Mouse (Mus musculus) midbrain, embryonic 16.5 days (tissue): ENCODE data around the gene Nr1h2. TPM values are rescaled to one million over a fixed set of nuclear protein-coding genes. Genes with fewer than 3 reads are reported as not detected.

ENCODE experiments used
- ATAC-seq: fragments of 200-750 bp; cut with Nextera tagmentation; 2 replicates; pipeline ENCODE4 v1.8.0; 2017; ENCODE audit warnings: moderate TSS enrichment
- H3K27ac ChIP-seq: fragments of 300-500 bp; sonication (generic); 2 replicates; pipeline ENCODE4 v1.5.1; 2014; ENCODE audit warnings: mild to moderate bottlenecking, low read length, mixed read lengths
- H3K27me3 ChIP-seq: fragments of 300-500 bp; sonication (generic); 2 replicates; pipeline ENCODE4 v1.6.1; 2014; ENCODE audit warnings: low read depth, low read length, mixed read lengths; ENCODE audit not compliant: control insufficient read depth, insufficient read depth
- H3K36me3 ChIP-seq: fragments of 300-500 bp; sonication (generic); 2 replicates; pipeline ENCODE4 v1.6.1; 2014; ENCODE audit warnings: mild to moderate bottlenecking, low read length, moderate library complexity, mixed read lengths; ENCODE audit not compliant: control insufficient read depth, insufficient read depth
- H3K4me1 ChIP-seq: fragments of 300-500 bp; sonication (generic); 2 replicates; pipeline ENCODE4 v1.6.1; 2014; ENCODE audit warnings: mild to moderate bottlenecking, low read length, mixed read lengths; ENCODE audit not compliant: control insufficient read depth, insufficient read depth
- H3K4me2 ChIP-seq: fragments of 300-500 bp; sonication (generic); 2 replicates; pipeline ENCODE4 v1.6.1; 2014; ENCODE audit warnings: mild to moderate bottlenecking, low read length, mixed read lengths
- H3K4me3 ChIP-seq: fragments of 300-500 bp; sonication (generic); 2 replicates; pipeline ENCODE4 v1.5.1; 2014; ENCODE audit warnings: low read depth, mild to moderate bottlenecking, low read length, moderate library complexity, mixed read lengths
- H3K9ac ChIP-seq: fragments of 300-500 bp; sonication (generic); 2 replicates; pipeline ENCODE4 v1.6.1; 2014; ENCODE audit warnings: low read depth, low read length, mixed read lengths
- H3K9me3 ChIP-seq: fragments of 300-500 bp; sonication (generic); replicated peaks from 2 replicates; pipeline ENCODE4 v1.6.1; 2014; ENCODE audit warnings: mild to moderate bottlenecking, low read length, mixed read lengths; ENCODE audit not compliant: control insufficient read depth, poor library complexity, severe bottlenecking
- WGBS: fragments of 180-500 bp; shearing (Covaris S2); extraction: QIAGEN DNeasy Blood & Tissue Kit; methylation state at CpG from one replicate; pipeline ENCODE4 v1.1.7; 2014; 5-methylcytosine and 5-hydroxymethylcytosine counted together
- polyA plus RNA-seq: library from polyadenylated mRNA; unstranded; fragments of >200 nt; fragmentation: Nextera tagmentation; extraction: Ambion mirVana; gene quantifications from 2 replicates; pipeline ENCODE4 v1.2.1, GENCODE M21; 2015

Nr1h2 gene
- polyA plus RNA-seq, 1 experiment from 2014 or later: 58.1 TPM

DNA sequence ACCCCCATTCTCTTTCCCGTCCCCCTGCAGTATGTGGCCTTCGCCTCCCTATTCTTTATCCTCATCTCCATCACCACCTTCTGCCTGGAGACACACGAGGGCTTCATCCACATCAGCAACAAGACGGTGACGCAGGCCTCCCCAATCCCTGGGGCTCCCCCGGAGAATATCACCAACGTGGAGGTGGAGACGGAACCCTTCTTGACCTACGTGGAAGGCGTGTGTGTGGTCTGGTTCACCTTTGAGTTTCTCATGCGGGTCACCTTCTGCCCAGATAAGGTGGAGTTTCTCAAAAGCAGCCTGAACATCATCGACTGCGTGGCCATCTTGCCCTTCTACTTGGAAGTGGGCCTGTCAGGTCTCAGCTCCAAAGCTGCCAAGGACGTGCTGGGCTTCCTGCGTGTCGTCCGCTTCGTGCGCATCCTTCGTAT lies 41.4 kb upstream of the Nr1h2 start:
- no peak overlapping the region for H3K27ac ChIP-seq
- H3K4me1 ChIP-seq: peaks cover 29% of the 10 kb centered on the region
- peaks cover 3% of the 10 kb centered on the region; the same call in 1 of the 2 replicates for H3K36me3 ChIP-seq
- no peak for ATAC-seq
- H3K9ac ChIP-seq: no peak overlapping the region
- 96% methylated on average over 20 of the region's 20 CpGs for WGBS
- no peaks in the 10 kb centered on the region for H3K9me3 ChIP-seq
- H3K4me2 ChIP-seq: no peak overlapping the region
- H3K4me3 ChIP-seq: no peak overlapping the region
- H3K27me3 ChIP-seq: peaks cover 5% of the 10 kb centered on the region

DNA sequence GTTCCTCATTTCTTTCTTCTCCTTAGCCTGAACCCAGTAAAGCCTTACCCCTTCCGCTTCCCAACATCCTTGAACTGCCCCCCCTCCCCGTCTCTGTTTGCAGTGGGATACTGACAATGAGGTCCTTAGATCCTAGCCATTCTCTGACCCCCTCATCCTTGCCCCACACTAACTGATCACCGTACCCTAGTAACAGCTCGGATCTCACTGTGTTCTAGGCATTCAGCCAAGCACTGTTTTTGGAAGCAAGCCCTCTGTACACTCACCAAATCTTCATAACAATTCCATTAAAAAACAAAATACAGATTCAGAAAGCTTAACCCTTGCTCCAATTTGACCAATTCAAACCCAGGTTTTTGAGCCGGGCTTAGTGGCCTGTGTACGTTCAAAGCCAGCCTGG lies 40.5 kb upstream of the Nr1h2 start:
- H3K27ac ChIP-seq: peak overlapping the region; percentile 37
- peak overlapping the region; percentile 64 for H3K4me3 ChIP-seq
- peaks cover 36% of the 10 kb centered on the region for H3K4me1 ChIP-seq
- peaks cover 5% of the 10 kb centered on the region for H3K27me3 ChIP-seq
- peaks cover 3% of the 10 kb centered on the region; the same call in 1 of the 2 replicates for H3K36me3 ChIP-seq
- peak overlapping the region; percentile 86 for H3K4me2 ChIP-seq
- ATAC-seq: peak; percentile 3
- H3K9me3 ChIP-seq: no peaks in the 10 kb centered on the region
- peak overlapping the region; percentile 49 for H3K9ac ChIP-seq
- 35% methylated on average over 6 of the region's 6 CpGs for WGBS

DNA sequence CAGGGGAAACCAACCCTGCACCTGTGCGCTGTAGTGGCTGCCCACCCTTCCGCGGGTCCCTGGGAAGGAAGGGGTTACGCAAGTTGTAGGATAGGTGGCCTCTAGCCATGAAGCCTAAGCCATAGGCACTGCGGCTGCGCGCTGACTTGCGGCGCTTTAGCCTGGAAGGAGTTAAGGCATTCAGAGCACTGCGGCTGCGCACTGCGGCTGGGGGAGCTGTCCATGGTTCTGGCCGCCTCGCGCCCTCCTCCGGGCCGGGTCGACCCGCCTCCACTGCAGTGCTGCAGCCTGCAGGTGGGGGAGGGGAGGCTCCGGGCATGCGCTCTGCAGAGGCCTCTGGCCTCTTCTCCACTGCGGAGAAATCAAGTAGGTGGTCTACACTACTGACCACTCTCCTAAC lies 40.0 kb upstream of the Nr1h2 start:
- WGBS: under 1% methylated on average over 22 of the region's 22 CpGs
- peaks cover 36% of the 10 kb centered on the region for H3K4me1 ChIP-seq
- ATAC-seq: peak; percentile 64

DNA sequence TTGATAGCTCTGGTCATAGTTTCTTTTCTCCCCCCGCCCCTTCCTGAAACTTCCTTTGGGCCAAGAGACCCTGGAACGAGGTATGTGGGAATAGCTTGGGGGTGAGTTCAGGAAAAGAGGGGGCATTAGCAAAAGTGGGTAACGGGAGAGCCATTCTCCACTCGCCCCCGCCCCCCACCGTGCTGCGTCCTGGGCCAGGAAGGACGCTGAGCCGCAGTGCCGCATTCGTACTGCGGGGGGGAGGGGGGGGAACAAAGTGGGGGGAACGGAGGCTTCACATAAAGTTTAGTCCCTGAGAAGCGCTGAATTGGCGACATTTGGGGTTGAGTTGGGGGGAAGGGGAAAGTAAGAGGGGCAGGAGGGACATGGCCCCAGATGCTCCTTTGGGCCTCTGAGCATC lies 39.3 kb upstream of the Nr1h2 start:
- Histone ChIP-seq H3K9me3 (no peaks in the 10 kb centered on the region), H3K27me3 (peaks cover 5% of the 10 kb centered on the region), H3K4me2 (peak overlapping the region; percentile 86), H3K4me1 (peaks cover 41% of the 10 kb centered on the region), H3K9ac (no peak overlapping the region; the same call in 1 of the 2 replicates), H3K36me3 (peaks cover 3% of the 10 kb centered on the region; the same call in 1 of the 2 replicates), H3K4me3 (peak overlapping the region; percentile 64), H3K27ac (no peak overlapping the region)
- ATAC-seq: no peak
- WGBS: 3% methylated on average over 15 of the region's 15 CpGs

More for the DNA sequence above, 40.0 kb upstream of the Nr1h2 start:
- peak overlapping the region; percentile 49 for H3K9ac ChIP-seq
- H3K9me3 ChIP-seq: no peaks in the 10 kb centered on the region
- H3K27ac ChIP-seq: peak overlapping the region; percentile 37
- peaks cover 5% of the 10 kb centered on the region for H3K27me3 ChIP-seq
- H3K4me3 ChIP-seq: peak overlapping the region; percentile 64
- H3K36me3 ChIP-seq: peaks cover 3% of the 10 kb centered on the region; the same call in 1 of the 2 replicates
- peak overlapping the region; percentile 86 for H3K4me2 ChIP-seq

DNA sequence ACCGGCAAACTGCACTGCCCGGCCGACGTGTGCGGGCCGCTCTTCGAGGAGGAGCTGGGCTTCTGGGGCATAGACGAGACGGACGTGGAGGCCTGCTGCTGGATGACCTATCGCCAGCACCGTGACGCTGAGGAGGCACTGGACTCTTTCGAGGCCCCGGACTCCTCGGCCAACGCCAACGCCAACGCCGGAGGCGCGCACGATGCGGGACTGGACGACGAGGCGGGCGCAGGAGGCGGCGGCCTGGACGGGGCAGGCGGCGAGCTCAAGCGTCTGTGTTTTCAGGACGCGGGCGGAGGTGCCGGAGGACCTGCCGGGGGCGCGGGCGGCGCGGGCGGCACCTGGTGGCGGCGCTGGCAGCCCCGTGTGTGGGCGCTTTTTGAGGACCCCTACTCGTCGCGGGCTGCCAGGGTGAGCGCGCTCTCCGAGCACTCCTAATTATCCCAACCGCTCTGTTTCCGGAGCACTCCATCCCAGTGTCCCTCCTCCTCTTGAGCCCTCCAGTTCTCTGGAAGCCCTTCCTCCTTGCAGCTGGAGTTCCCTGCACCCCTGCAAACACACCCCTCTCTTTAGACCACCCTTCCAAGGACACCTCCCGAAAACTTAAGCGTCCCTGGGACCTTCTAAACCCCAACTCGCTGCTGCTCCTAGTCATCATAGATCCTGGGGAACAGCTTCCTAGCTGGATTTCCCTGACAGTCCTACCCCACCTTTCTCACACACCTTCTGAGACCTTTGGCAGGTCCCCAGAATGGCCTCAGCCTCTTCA lies 37.8 kb upstream of the Nr1h2 start:
- peak overlapping the region; percentile 64 for H3K4me3 ChIP-seq
- WGBS: under 1% methylated on average over 44 of the region's 60 CpGs
- H3K4me1 ChIP-seq: peaks cover 47% of the 10 kb centered on the region
- peak overlapping the region; percentile 80; the same call in 1 of the 2 replicates for H3K27ac ChIP-seq
- no peaks in the 10 kb centered on the region for H3K9me3 ChIP-seq
- ATAC-seq: no peak
- H3K27me3 ChIP-seq: peaks cover 5% of the 10 kb centered on the region
- peak overlapping the region; percentile 75 for H3K9ac ChIP-seq
- peak overlapping the region; percentile 86 for H3K4me2 ChIP-seq
- H3K36me3 ChIP-seq: peaks cover 3% of the 10 kb centered on the region; the same call in 1 of the 2 replicates

DNA sequence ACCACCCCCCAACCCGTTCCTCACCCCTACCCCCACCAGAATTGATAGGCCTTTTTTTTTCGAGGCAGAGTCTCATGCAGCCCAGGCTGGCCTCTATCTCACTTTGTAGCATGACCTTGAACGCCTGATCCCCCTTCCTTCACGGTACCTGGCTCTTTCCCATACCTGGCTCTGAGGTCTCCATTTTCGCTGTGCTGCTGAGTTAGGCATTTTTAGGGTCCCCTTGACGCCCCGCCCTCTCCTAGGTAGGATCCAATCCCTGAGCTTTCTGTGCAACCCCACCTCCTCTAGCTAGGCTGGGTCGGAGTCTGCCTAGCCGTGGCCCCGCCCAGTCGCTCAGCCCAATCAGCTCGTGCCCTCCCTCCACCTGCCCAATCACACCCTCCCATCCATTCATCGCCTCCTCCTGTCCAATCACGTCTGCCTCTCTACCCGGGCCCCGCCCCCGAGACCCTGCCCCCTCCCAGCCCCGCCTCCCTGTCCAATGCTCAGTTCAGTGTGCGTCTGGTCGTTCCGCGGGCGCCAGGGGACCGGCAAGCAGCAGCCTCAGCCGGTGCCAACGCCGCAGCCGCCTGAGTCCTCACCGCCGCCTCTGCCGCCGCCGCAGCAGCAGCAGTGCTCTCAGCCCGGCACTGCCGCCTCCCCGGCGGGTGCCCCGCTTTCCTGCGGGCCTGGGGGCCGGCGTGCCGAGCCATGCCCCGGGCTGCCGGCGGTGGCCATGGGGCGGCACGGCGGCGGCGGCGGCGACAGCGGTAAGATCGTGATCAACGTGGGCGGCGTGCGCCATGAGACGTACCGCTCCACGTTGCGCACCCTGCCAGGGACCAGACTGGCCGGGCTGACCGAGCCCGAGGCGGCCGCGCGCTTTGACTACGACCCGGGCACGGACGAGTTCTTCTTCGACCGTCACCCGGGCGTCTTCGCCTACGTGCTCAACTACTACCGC lies 36.9 kb upstream of the Nr1h2 start, which contains the start of gene Kcnc3:
Gene Kcnc3, plus strand, starts transcription at position 263 of the 946 bp plus-strand sequence.
- no peaks in the 10 kb centered on the region; the same call in 1 of the 2 replicates for H3K36me3 ChIP-seq
- H3K4me1 ChIP-seq: peaks cover 47% of the 10 kb centered on the region
- peaks cover 5% of the 10 kb centered on the region for H3K27me3 ChIP-seq
- H3K9me3 ChIP-seq: no peaks in the 10 kb centered on the region
- H3K9ac ChIP-seq: peak within 1 kb of the TSS; percentile 75
- peak within 1 kb of the TSS; percentile 80 for H3K27ac ChIP-seq
- peak within 1 kb of the TSS; percentile 64 for H3K4me3 ChIP-seq
- ATAC-seq: peak; percentile 90
- under 1% methylated on average over 74 of the region's 80 CpGs for WGBS
- peak within 1 kb of the TSS; percentile 86 for H3K4me2 ChIP-seq

DNA sequence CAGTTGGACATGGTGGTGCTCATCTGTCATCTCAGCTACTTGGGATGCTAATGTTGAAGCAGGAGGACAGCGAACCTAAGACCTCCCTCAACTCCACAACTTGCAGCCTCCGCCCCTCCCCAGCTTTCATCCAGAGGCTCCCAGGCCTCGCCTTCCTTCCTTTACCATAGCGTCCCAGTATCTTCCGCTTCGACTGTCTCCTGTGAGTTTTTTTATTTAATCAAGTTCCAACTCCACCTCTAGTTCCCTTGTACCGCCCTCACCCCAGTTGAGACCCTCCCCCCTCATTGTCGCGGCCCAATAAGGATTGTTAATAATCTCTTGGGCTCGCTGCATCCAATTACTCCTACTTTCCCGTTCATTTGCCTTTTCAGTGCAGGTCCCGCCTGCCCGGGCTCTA lies 36.2 kb upstream of the Nr1h2 start:
- H3K4me2 ChIP-seq: peak overlapping the region; percentile 86
- ATAC-seq: no peak
- H3K4me3 ChIP-seq: peak overlapping the region; percentile 64
- H3K27me3 ChIP-seq: peaks cover 5% of the 10 kb centered on the region
- WGBS: 1% methylated on average over 13 of the region's 13 CpGs
- H3K4me1 ChIP-seq: peaks cover 47% of the 10 kb centered on the region
- peak overlapping the region; percentile 0; the same call in 1 of the 2 replicates for H3K9ac ChIP-seq
- H3K36me3 ChIP-seq: no peaks in the 10 kb centered on the region
- H3K9me3 ChIP-seq: no peaks in the 10 kb centered on the region
- H3K27ac ChIP-seq: peak overlapping the region; percentile 60

DNA sequence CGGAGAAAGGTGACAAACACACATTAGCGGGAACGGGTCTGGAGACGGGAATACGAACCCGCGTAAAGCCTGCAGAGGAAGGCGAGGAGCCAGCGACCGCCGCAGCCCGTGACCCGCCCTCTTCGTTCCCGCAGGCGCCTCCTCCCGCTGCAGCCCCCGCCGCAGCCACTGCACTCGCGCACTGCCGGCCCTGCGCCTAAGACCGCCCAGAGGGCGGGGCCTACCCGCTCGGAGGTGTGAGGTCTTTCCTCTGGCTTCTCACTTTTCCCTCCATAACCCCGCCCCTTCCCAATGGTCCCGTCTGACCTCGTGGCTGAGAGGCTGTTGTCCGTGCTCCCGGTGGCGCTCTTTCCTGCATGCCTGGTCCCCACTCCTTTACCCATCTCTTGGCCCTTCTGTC lies 35.4 kb upstream of the Nr1h2 start:
- Histone ChIP-seq H3K27me3 (peaks cover 5% of the 10 kb centered on the region), H3K9me3 (no peaks in the 10 kb centered on the region), H3K9ac (peak overlapping the region; percentile 47), H3K27ac (peak overlapping the region; percentile 60), H3K4me2 (peak overlapping the region; percentile 86), H3K4me1 (peaks cover 40% of the 10 kb centered on the region), H3K36me3 (no peaks in the 10 kb centered on the region), H3K4me3 (peak overlapping the region; percentile 64)
- peak; percentile 31 for ATAC-seq
- WGBS: under 1% methylated on average over 26 of the region's 33 CpGs
